Mouse (Mus musculus) heart, adult 11 months (tissue): ENCODE results near the gene Tmem236.
A peak's percentile ranks its signal among the peaks of the same experiment; 100 is the strongest.
"Not testable (repeated sequence)": the region's sequence is repeated elsewhere in the genome, so short reads cannot be mapped to it uniquely, and the experiment has no call there.

Experiments used
- DNase-seq: peaks from one replicate; pipeline ENCODE4 v3.0.0; 2022

The Tmem236 gene

GRCm38 (mm10) chr2:14198325-14198903 is 24.1 kb downstream of the Tmem236 start:
- DNase-seq: not testable (repeated sequence)

- DNase-seq: peak; percentile 89
Measured at GRCm38 (mm10) chr2:14199621-14200020, 25.3 kb downstream of the Tmem236 start.

GRCm38 (mm10) chr2:14200879-14201445 is 26.6 kb downstream of the Tmem236 start:
- DNase-seq: not testable (repeated sequence)

- DNase-seq: no peak
Measured at GRCm38 (mm10) chr2:14204308-14204707, 30.0 kb downstream of the Tmem236 start.

- DNase-seq: peak; percentile 83
Measured at GRCm38 (mm10) chr2:14206798-14207197, 32.5 kb downstream of the Tmem236 start.

GRCm38 (mm10) chr2:14210731-14211130 is 36.4 kb downstream of the Tmem236 start:
- no peak for DNase-seq

GRCm38 (mm10) chr2:14211606-14212005 is 37.3 kb downstream of the Tmem236 start:
- no peak for DNase-seq

- DNase-seq: no peak
Measured at GRCm38 (mm10) chr2:14214764-14215163, 40.4 kb downstream of the Tmem236 start.

- DNase-seq: no peak
Measured at GRCm38 (mm10) chr2:14216653-14217052, 42.3 kb downstream of the Tmem236 start.

GRCm38 (mm10) chr2:14218126-14218525 is 43.8 kb downstream of the Tmem236 start:
- peak; percentile 52 for DNase-seq

- no peak for DNase-seq
Measured at GRCm38 (mm10) chr2:14224387-14224786, 50.1 kb downstream of the Tmem236 start.

GRCm38 (mm10) chr2:14228495-14228894 is 54.2 kb downstream of the Tmem236 start:
- DNase-seq: no peak

- DNase-seq: peak; percentile 93
Measured at GRCm38 (mm10) chr2:14229149-14229548, 54.8 kb downstream of the Tmem236 start, which contains the start of gene Mrc1. TSS of gene Mrc1 (plus strand) at chr2:14229392.

- no peak for DNase-seq
Measured at GRCm38 (mm10) chr2:14229979-14230378, 55.7 kb downstream of the Tmem236 start.

- DNase-seq: no peak
Measured at GRCm38 (mm10) chr2:14232897-14233296, 58.6 kb downstream of the Tmem236 start.

- no peak for DNase-seq
Measured at GRCm38 (mm10) chr2:14233983-14234382, 59.7 kb downstream of the Tmem236 start.

GRCm38 (mm10) chr2:14235319-14235718 is 61.0 kb downstream of the Tmem236 start:
- no peak for DNase-seq

GRCm38 (mm10) chr2:14236920-14237319 is 62.6 kb downstream of the Tmem236 start:
- no peak for DNase-seq

GRCm38 (mm10) chr2:14237723-14238122 is 63.4 kb downstream of the Tmem236 start:
- no peak for DNase-seq

- no peak for DNase-seq
Measured at GRCm38 (mm10) chr2:14239151-14239550, 64.8 kb downstream of the Tmem236 start.

GRCm38 (mm10) chr2:14244157-14244556 is 69.8 kb downstream of the Tmem236 start:
- DNase-seq: no peak

GRCm38 (mm10) chr2:14244668-14245067 is 70.3 kb downstream of the Tmem236 start:
- no peak for DNase-seq

- DNase-seq: peak; percentile 91
Measured at GRCm38 (mm10) chr2:14249839-14250564, 75.7 kb downstream of the Tmem236 start.

- DNase-seq: no peak
Measured at GRCm38 (mm10) chr2:14251938-14252337, 77.6 kb downstream of the Tmem236 start.
